Mouse (Mus musculus) megakaryocyte progenitor cell, adult 5-6 weeks (primary cell): ENCODE measurements around the gene Catsperg1. TPM values are rescaled to one million over a fixed set of nuclear protein-coding genes. Genes with fewer than 3 reads are reported as not detected.
"Not testable (repeated sequence)": the region's sequence is repeated elsewhere in the genome, so short reads cannot be mapped to it uniquely, and the experiment has no call there.

Experiments
- ATAC-seq: replicated peaks from 2 replicates; pipeline ENCODE4 v1.8.0; 2016; ENCODE audit warnings: mild to moderate bottlenecking, moderate TSS enrichment, inconsistent platforms; ENCODE audit not compliant: poor library complexity
- total RNA-seq, 2 experiments: library from RNA; stranded (forward) in 1 of 2; stranded (reverse) in 1 of 2; fragments of 157-497, 149-512 nt in 1 of 2; fragments of 200-1000 nt in 1 of 2; gene quantifications; 2 replicates each; pipeline versions ENCODE4 v1.2.3 to v1.2.4; 2015 to 2017

Gene Catsperg1
- total RNA-seq, 2 experiments from 2014 or later = 0.50 to 1.1 TPM

- not testable (repeated sequence) for ATAC-seq
Measured at GRCm38 (mm10) chr7:29139237-29139636, 74.6 kb downstream of the Catsperg1 start.

DNA sequence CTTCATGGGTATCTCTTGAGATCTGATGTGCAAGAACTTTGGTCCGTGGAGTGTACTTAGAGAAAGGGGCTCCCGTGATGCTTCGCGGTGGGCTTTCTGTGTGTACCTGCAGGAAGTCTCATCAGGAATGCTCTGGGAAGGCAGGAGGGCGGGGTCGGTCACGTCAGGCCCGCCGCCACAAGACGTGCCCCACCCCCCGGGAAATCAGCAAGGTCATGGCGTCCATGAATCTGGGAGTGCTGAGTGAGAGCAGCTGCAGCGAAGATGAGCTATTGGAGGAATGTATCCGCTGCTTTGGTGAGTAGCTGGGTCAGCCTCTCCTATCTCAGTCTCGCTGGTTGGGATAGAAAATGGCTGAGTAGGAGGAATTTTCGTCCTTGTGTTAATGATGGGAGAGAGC, 76.4 kb downstream of the Catsperg1 start:
- ATAC-seq = no peak

DNA sequence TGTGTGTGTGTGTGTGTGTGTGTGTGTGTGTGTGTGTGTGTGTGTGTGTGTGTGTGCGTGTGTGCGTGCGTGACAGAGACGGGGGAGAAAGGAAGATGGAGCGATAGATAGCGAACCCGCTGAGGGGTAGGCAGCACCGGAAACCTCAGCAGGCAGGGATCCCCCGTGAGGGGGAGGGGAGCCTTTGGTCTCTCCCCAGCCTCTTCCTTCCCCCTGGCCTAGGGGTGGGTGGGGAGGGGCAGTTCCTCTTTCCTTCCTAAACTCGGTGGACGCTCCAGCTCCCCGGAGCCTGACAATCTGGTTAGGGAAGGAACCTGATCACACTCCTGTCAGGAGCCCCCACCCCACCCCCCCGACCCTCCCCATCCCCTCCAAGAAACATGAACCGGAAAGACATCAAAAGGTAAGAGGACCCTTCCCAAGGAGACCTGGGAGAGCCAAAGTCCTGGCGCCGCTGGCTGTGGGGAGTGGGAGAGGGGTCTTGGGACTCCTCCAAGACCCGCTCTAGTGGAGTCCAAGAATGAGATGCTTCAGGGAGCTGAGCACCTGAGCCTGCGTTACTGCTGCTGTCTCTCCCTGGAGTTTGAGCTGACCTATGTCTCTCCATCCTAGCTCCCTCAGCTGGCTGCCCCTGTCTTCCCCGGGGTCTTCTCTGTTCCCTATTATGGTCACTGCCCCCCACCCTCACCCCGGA, 79.0 kb downstream of the Catsperg1 start, which contains the start of gene Rasgrp4:
Rasgrp4 (plus strand) TSS at position 159 of the 694 bp plus-strand sequence.
- ATAC-seq = peak; percentile 99

GRCm38 (mm10) chr7:29134230-29134629, 79.6 kb downstream of the Catsperg1 start:
- no peak for ATAC-seq

Other genes with a start within 250 kb of the Catsperg1 start
- 248 and 305 TPM in 2 replicates for gene Eif3k, start 232.2 kb downstream of the Catsperg1 start, total RNA-seq (2015)
- 384 and 406 TPM in 2 replicates for gene Eif3k, start 232.2 kb downstream of the Catsperg1 start, total RNA-seq (2017)
- gene Map4k1, start 232.0 kb downstream of the Catsperg1 start, total RNA-seq (2015) = 38.5 and 49.8 TPM in 2 replicates
- gene Map4k1, start 232.0 kb downstream of the Catsperg1 start, total RNA-seq (2017) = 62.8 and 65.6 TPM in 2 replicates
- 0.24 and 1.1 TPM in 2 replicates for gene Ryr1, start 88.9 kb downstream of the Catsperg1 start, total RNA-seq (2015)
- 0.12 and 0.44 TPM in 2 replicates for gene Ryr1, start 88.9 kb downstream of the Catsperg1 start, total RNA-seq (2017)
- 1.8 and 3.3 TPM in 2 replicates for gene Rasgrp4, start 79.2 kb downstream of the Catsperg1 start, total RNA-seq (2015)
- gene Rasgrp4, start 79.2 kb downstream of the Catsperg1 start, total RNA-seq (2017) = 1.5 and 7.2 TPM in 2 replicates
- 19.4 and 24.1 TPM in 2 replicates for gene Fam98c, start 57.8 kb downstream of the Catsperg1 start, total RNA-seq (2015)
- gene Fam98c, start 57.8 kb downstream of the Catsperg1 start, total RNA-seq (2017) = 22.6 and 23.4 TPM in 2 replicates
- gene Ggn, start 43.8 kb downstream of the Catsperg1 start, total RNA-seq (2015) = 0.76 and 1.2 TPM in 2 replicates
- 0.17 and 0.47 TPM in 2 replicates for gene Ggn, start 43.8 kb downstream of the Catsperg1 start, total RNA-seq (2017)
- 0.56 and 2.3 TPM in 2 replicates for gene Spred3, start 43.6 kb downstream of the Catsperg1 start, total RNA-seq (2015)
- gene Spred3, start 43.6 kb downstream of the Catsperg1 start, total RNA-seq (2017) = 0.91 and 2.4 TPM in 2 replicates
- gene Psmd8, start 33.3 kb downstream of the Catsperg1 start, total RNA-seq (2015) = 169 and 191 TPM in 2 replicates
- gene Psmd8, start 33.3 kb downstream of the Catsperg1 start, total RNA-seq (2017) = 160 and 176 TPM in 2 replicates
- 4.2 and 5.8 TPM in 2 replicates for gene Kcnk6, start 18.5 kb upstream of the Catsperg1 start, total RNA-seq (2015)
- gene Kcnk6, start 18.5 kb upstream of the Catsperg1 start, total RNA-seq (2017) = 8.0 and 9.3 TPM in 2 replicates
- gene Yif1b, start 24.3 kb upstream of the Catsperg1 start, total RNA-seq (2015) = 75.8 and 77.8 TPM in 2 replicates
- gene Yif1b, start 24.3 kb upstream of the Catsperg1 start, total RNA-seq (2017) = 28.2 and 34.1 TPM in 2 replicates
- gene 2200002D01Rik, start 34.4 kb upstream of the Catsperg1 start, total RNA-seq (2015) = 0.20 TPM in 1 of 2 replicates, not detected in the other
- 1.4 TPM in 1 of 2 replicates, not detected in the other for gene 2200002D01Rik, start 34.4 kb upstream of the Catsperg1 start, total RNA-seq (2017)
- gene Spint2, start 67.9 kb upstream of the Catsperg1 start, total RNA-seq (2015) = 60.8 and 62.8 TPM in 2 replicates
- 21.2 and 34.1 TPM in 2 replicates for gene Spint2, start 67.9 kb upstream of the Catsperg1 start, total RNA-seq (2017)
- gene Ppp1r14a, start 75.3 kb upstream of the Catsperg1 start, total RNA-seq (2015) = not detected in 2 replicates
- 1.1 TPM in 1 of 2 replicates, not detected in the other for gene Ppp1r14a, start 75.3 kb upstream of the Catsperg1 start, total RNA-seq (2017)
- gene Dpf1, start 89.9 kb upstream of the Catsperg1 start, total RNA-seq (2015) = 0.05 and 0.73 TPM in 2 replicates
- gene Dpf1, start 89.9 kb upstream of the Catsperg1 start, total RNA-seq (2017) = 0.10 TPM in 1 of 2 replicates, not detected in the other